Mouse (Mus musculus) MEL (cell line): ENCODE data around the gene Misp. TPM values are rescaled to one million over a fixed set of nuclear protein-coding genes. Genes with fewer than 3 reads are reported as not detected.

ENCODE experiments used
- DNase-seq: peaks from one replicate; pipeline ENCODE4 v3.0.0; 2011; ENCODE audit warnings: low read depth, low spot score
- H3K27ac ChIP-seq: 2 replicates; pipeline ENCODE4 v1.5.1; 2012; ENCODE audit warnings: low read depth, mild to moderate bottlenecking, control low read depth, low read length, moderate library complexity; ENCODE audit not compliant: control insufficient read depth
- H3K27me3 ChIP-seq, 2 experiments: fragments of 150-350 bp in 1 of 2; sonication (generic) in 1 of 2; 2 replicates each; pipeline ENCODE4 v1.6.1; 2012; ENCODE audit warnings: low read length in 2 of 2, mild to moderate bottlenecking in 2 of 2, improper control_type of control experiment in 1 of 2, moderate library complexity in 1 of 2; ENCODE audit not compliant: insufficient read depth in 2 of 2, control insufficient read depth in 1 of 2
- H3K36me3 ChIP-seq, 2 experiments: 2 replicates each; pipeline ENCODE4 v1.6.1; 2012 to 2014; ENCODE audit warnings: low read length in 2 of 2, improper control_type of control experiment in 1 of 2, inconsistent platforms in 1 of 2, mild to moderate bottlenecking in 1 of 2; ENCODE audit not compliant: insufficient read depth in 2 of 2, control insufficient read depth in 1 of 2
- H3K4me1 ChIP-seq, 2 experiments: fragments of 150-350 bp in 1 of 2; sonication (generic) in 1 of 2; 2 replicates each; pipeline ENCODE4 v1.6.1; 2012; ENCODE audit warnings: low read length in 2 of 2, improper control_type of control experiment in 1 of 2, mild to moderate bottlenecking in 1 of 2; ENCODE audit not compliant: insufficient read depth in 2 of 2, control insufficient read depth in 1 of 2
- H3K4me3 ChIP-seq, 2 experiments: fragments of 150-350 bp in 1 of 2; sonication (generic) in 1 of 2; 2 replicates each; pipeline ENCODE4 v1.5.1; 2012; ENCODE audit warnings: low read depth in 2 of 2, low read length in 2 of 2, mild to moderate bottlenecking in 2 of 2, moderate library complexity in 2 of 2, control low read depth in 1 of 2, improper control_type of control experiment in 1 of 2; ENCODE audit not compliant: control insufficient read depth in 1 of 2, insufficient read depth in 1 of 2
- H3K79me2 ChIP-seq: 2 replicates; pipeline ENCODE4 v1.6.1; 2012; ENCODE audit warnings: mild to moderate bottlenecking, low read length, moderate library complexity; ENCODE audit not compliant: control insufficient read depth, poor library complexity, insufficient read depth
- H3K9ac ChIP-seq: 2 replicates; pipeline ENCODE4 v1.6.1; 2012; ENCODE audit warnings: low read depth, mild to moderate bottlenecking, control low read depth, low read length, moderate library complexity; ENCODE audit not compliant: control insufficient read depth, poor library complexity, severe bottlenecking
- H3K9me3 ChIP-seq: fragments of 150-350 bp; sonication (generic); replicated peaks from 2 replicates; pipeline ENCODE4 v1.6.1; 2012; ENCODE audit warnings: mild to moderate bottlenecking, low read length, improper control_type of control experiment, moderate library complexity; ENCODE audit not compliant: insufficient read depth
- CHD1 ChIP-seq: IDR thresholded peaks from 2 replicates; pipeline ENCODE4 v1.6.1; 2012; ENCODE audit warnings: low read depth, mild to moderate bottlenecking, inconsistent platforms, low read length, improper control_type of control experiment
- CHD2 ChIP-seq: IDR thresholded peaks from 2 replicates; pipeline ENCODE4 v1.6.1; 2011; ENCODE audit warnings: low read length, improper control_type of control experiment
- CTCF ChIP-seq, 3 experiments: IDR thresholded peaks in 2 of 3; conservative IDR thresholded peaks in 1 of 3; 2 replicates each; pipeline ENCODE4 v1.5.1; 2011 to 2012; ENCODE audit warnings: low read length in 3 of 3, low read depth in 2 of 3, mild to moderate bottlenecking in 2 of 3, improper control_type of control experiment in 1 of 3, inconsistent platforms in 1 of 3, mixed read lengths in 1 of 3, moderate library complexity in 1 of 3; ENCODE audit not compliant: control insufficient read depth in 1 of 3, insufficient read depth in 1 of 3, poor library complexity in 1 of 3, severe bottlenecking in 1 of 3
- EP300 ChIP-seq, 2 experiments: IDR thresholded peaks; 2 replicates each; pipeline ENCODE4 v1.6.1; 2011; ENCODE audit warnings: improper control_type of control experiment in 2 of 2, low read length in 2 of 2, low read depth in 1 of 2, mild to moderate bottlenecking in 1 of 2
- GABPA ChIP-seq: IDR thresholded peaks from 2 replicates; pipeline ENCODE4 v1.6.1; 2012; ENCODE audit warnings: low read depth, mild to moderate bottlenecking, inconsistent platforms, low read length, improper control_type of control experiment, moderate library complexity
- JUND ChIP-seq: IDR thresholded peaks from 2 replicates; pipeline ENCODE4 v1.6.1; 2011; ENCODE audit warnings: low read depth, mild to moderate bottlenecking, improper control_type of control experiment, low read length
- MAFK ChIP-seq: IDR thresholded peaks from 2 replicates; pipeline ENCODE4 v1.6.1; 2011; ENCODE audit warnings: low read depth, mild to moderate bottlenecking, low read length, improper control_type of control experiment, borderline replicate concordance
- MAX ChIP-seq: IDR thresholded peaks from 2 replicates; pipeline ENCODE4 v1.6.1; 2011; ENCODE audit warnings: low read length, improper control_type of control experiment
- MAZ ChIP-seq: IDR thresholded peaks from 2 replicates; pipeline ENCODE4 v1.6.1; 2012; ENCODE audit warnings: low read depth, mild to moderate bottlenecking, inconsistent platforms, low read length, improper control_type of control experiment
- MEF2A ChIP-seq: IDR thresholded peaks from 2 replicates; pipeline ENCODE4 v1.6.1; 2014; ENCODE audit warnings: low read depth, mild to moderate bottlenecking, inconsistent platforms, low read length, improper control_type of control experiment; ENCODE audit not compliant: poor library complexity, insufficient replicate concordance, severe bottlenecking; ENCODE audit errors: extremely low read depth
- MYC ChIP-seq: IDR thresholded peaks from 2 replicates; pipeline ENCODE4 v1.6.1; 2011; ENCODE audit warnings: low read depth, mild to moderate bottlenecking, low read length, improper control_type of control experiment, moderate library complexity
- NELFE ChIP-seq: IDR thresholded peaks from 2 replicates; pipeline ENCODE4 v1.6.1; 2011; ENCODE audit warnings: low read depth, low read length, improper control_type of control experiment
- NRF1 ChIP-seq: IDR thresholded peaks from 2 replicates; pipeline ENCODE4 v1.6.1; 2014; ENCODE audit warnings: low read depth, mild to moderate bottlenecking, inconsistent platforms, low read length, improper control_type of control experiment, moderate library complexity; ENCODE audit not compliant: poor library complexity, insufficient read depth, severe bottlenecking
- POLR2AphosphoS2 ChIP-seq: IDR thresholded peaks from 2 replicates; pipeline ENCODE4 v1.6.1; 2011; ENCODE audit warnings: low read length, improper control_type of control experiment
- POLR2AphosphoS5 ChIP-seq: IDR thresholded peaks from 2 replicates; pipeline ENCODE4 v1.6.1; 2012; ENCODE audit warnings: low read depth, borderline replicate concordance, mild to moderate bottlenecking, inconsistent platforms, low read length, moderate library complexity, mixed read lengths
- TAL1 ChIP-seq: IDR thresholded peaks from 2 replicates; pipeline ENCODE4 v1.6.1; 2012; ENCODE audit warnings: mild to moderate bottlenecking, inconsistent platforms, low read length, moderate library complexity, mixed read lengths
- USF2 ChIP-seq, 2 experiments: IDR thresholded peaks; 2 replicates each; pipeline ENCODE4 v1.6.1; 2011 to 2012; ENCODE audit warnings: improper control_type of control experiment in 2 of 2, low read length in 2 of 2, borderline replicate concordance in 1 of 2, inconsistent platforms in 1 of 2, low read depth in 1 of 2, mild to moderate bottlenecking in 1 of 2; ENCODE audit not compliant: insufficient read depth in 1 of 2
- polyA plus RNA-seq, 2 experiments: library from polyadenylated mRNA; stranded (reverse) in 1 of 2; unstranded in 1 of 2; fragments of >175 nt in 1 of 2; fragments of >200 nt in 1 of 2; gene quantifications; 2 replicates each; pipeline versions ENCODE4 v1.2.1 to v1.2.4; 2012; ENCODE audit warnings: low replicate concordance in 2 of 2, low read depth in 1 of 2; ENCODE audit not compliant: insufficient read length in 2 of 2, insufficient read depth in 1 of 2, missing spikeins in 1 of 2
- total RNA-seq: library from RNA; depleted of rRNA; stranded (reverse); fragments of 300-350 nt; gene quantifications from 2 replicates; pipeline ENCODE4 v1.2.3, GENCODE M21; 2012

Misp gene
- total and polyA plus RNA-seq, 3 experiments = not detected

DNA sequence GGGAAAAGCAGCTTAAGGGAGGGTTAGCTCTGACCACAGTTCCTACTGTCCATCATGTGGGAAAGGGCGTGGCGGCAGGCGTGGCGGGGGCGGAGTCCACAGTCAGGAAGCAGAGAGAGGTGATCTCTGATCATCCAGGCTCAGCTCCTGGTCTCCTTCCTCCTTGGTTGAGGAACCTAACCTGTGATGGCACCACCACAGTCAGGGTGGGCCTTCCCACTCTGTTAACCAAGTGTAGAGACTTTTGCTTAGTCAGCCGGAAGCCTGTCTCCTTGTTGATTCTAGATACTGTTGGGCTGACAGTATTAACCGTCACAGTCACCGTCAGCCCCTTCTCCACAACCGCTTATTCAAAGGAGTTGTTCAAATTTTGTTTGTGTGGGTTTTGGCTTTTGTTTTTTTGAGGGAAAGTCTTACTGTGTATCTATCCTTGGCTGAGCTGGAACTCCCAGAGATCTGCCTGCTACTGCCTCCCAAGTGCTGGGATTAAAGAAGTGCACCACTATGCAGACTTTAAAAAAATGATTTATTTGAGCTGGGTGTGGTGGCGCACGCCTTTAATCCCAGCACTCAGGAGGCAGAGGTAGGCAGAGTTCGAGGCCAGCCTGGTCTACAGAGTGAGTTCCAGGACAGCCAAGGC lies 22.4 kb upstream of the Misp start (continued):
- TF ChIP-seq GABPA = peak; percentile 55; the same call in 1 of the 2 replicates
- TF ChIP-seq MAFK = peak; percentile 88
- no peak; the same call in 1 of the 2 replicates for TF ChIP-seq MAZ

DNA sequence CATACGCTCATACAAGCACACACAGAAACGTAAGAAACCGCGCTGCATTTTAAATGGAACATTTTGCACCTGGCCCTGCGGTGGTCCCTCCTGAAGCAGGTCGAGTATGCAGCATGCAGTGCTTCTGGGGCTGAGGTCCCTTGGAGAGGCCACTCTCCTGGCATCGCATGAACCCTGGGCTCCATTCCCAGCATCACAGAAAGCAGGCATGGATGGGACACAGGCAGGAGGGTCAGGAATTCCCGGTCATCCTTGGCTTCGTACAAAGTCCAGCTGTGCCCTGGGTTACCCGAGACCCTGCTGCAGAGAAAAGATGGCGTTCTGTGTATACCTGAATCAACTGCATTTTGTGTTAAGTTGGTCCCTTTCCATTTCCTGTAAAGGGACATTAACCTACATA lies 20.3 kb upstream of the Misp start:
- Histone ChIP-seq H3K79me2 (no peaks in the 10 kb centered on the region), H3K36me3 (peaks cover 0 to 23% of the 10 kb centered on the region in 2 experiments; a peak in 2 of 4 replicates), H3K27ac (no peak overlapping the region), H3K4me1 (peaks cover 16 to 37% of the 10 kb centered on the region in 2 experiments), H3K27me3 (no peaks in the 10 kb centered on the region), H3K4me3 (no peak overlapping the region), H3K9ac (no peak overlapping the region), H3K9me3 (no peaks in the 10 kb centered on the region)
- DNase-seq = no peak
- TF ChIP-seq MYC (no peak), NELFE (no peak)

DNA sequence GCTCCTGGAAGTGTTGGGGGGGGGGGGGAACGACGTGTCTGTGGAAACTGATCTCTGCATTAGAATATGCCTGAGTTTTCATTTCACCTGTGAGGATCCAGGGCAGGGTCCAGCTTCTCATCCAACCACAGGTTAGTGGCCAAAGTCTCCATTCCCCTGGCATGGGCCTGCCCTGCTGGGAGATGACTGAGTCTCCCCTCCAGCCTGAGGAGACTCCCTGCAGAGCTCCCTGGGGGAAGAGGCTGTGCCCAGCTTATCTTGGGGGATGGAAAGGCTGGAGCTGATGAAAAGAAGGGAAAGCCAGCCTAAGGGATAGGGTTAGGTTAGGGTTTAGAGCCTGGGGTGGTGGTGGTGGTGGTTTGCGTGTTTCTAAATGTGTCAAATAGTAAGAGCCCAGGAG lies 19.0 kb upstream of the Misp start:
- Histone ChIP-seq H3K27me3 (no peaks in the 10 kb centered on the region), H3K4me1 (peaks cover 16 to 33% of the 10 kb centered on the region in 2 experiments), H3K79me2 (no peaks in the 10 kb centered on the region), H3K9ac (no peak overlapping the region), H3K36me3 (peaks cover 0 to 23% of the 10 kb centered on the region in 2 experiments; a peak in 2 of 4 replicates), H3K27ac (no peak overlapping the region), H3K4me3 (no peak overlapping the region), H3K9me3 (no peaks in the 10 kb centered on the region)
- TF ChIP-seq GABPA (no peak), POLR2AphosphoS5 (no peak), CHD2 (no peak), JUND (no peak), EP300 (IDR thresholded peaks at IDR 0.05; ENCODE audit: low read depth in 1 of 2, low read length in 2 of 2) (no peak), CHD1 (no peak), TAL1 (no peak), NRF1 (no peak), CTCF (IDR thresholded peaks at IDR 0.05 in 2 of 3, conservative IDR thresholded peaks at IDR 0.05 in 1 of 3; ENCODE audit: control insufficient read depth in 1 of 3, insufficient read depth in 1 of 3, low read depth in 2 of 3, low read length in 3 of 3, poor library complexity in 1 of 3, severe bottlenecking in 1 of 3) (no peak), MAX (no peak), USF2 (IDR thresholded peaks at IDR 0.05; ENCODE audit: borderline replicate concordance in 1 of 2, insufficient read depth in 1 of 2, low read depth in 1 of 2, low read length in 2 of 2) (no peak), MEF2A (no peak), POLR2AphosphoS2 (no peak)
- no peak for DNase-seq
